Mouse (Mus musculus) brown adipose tissue, adult 24 weeks (tissue): ENCODE measurements around the gene Nxf1. TPM values are rescaled to one million over a fixed set of nuclear protein-coding genes. Genes with fewer than 3 reads are reported as not detected.

Experiments
- H3K27ac ChIP-seq: fragments of 200-500 bp; replicated peaks from 2 replicates; pipeline ENCODE4 v1.5.1; 2012; ENCODE audit warnings: low read depth, mild to moderate bottlenecking, low read length
- H3K4me1 ChIP-seq: fragments of 200-500 bp; 2 replicates; pipeline ENCODE4 v1.6.1; 2012; ENCODE audit warnings: low read length, mixed read lengths; ENCODE audit not compliant: control insufficient read depth, insufficient read depth, insufficient read length
- H3K4me3 ChIP-seq: fragments of 200-500 bp; 2 replicates; pipeline ENCODE4 v1.5.1; 2012; ENCODE audit warnings: low read depth, mild to moderate bottlenecking, low read length, moderate library complexity; ENCODE audit not compliant: insufficient read depth
- polyA plus RNA-seq: library from polyadenylated mRNA; stranded (reverse); fragments of >200 nt; gene quantifications from 2 replicates; pipeline ENCODE4 v1.2.4, GENCODE M21; 2012; ENCODE audit not compliant: missing spikeins, insufficient read depth, insufficient read length

Gene Nxf1
- polyA plus RNA-seq, 1 experiment = 51.6 TPM

DNA sequence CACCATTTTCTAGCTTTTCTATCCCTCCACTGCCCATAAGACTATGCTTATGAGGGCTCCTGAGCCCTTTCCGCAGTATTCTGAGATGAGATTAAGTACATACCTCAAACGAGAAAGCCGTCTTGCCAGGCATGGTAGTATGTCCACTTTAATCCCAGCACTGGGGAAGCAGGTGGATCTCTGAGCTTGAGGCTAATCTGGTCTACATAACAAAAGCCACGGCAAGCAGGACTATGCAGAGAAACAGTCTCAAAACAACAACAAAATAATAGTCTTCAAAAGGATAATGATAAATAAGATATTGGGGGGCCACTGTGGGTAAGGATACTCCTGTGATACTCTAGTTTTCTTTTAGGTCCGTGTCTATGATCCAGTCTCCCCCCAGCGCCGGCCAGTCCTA is 18.0 kb upstream of the Nxf1 start:
- no peak overlapping the region for H3K27ac ChIP-seq

DNA sequence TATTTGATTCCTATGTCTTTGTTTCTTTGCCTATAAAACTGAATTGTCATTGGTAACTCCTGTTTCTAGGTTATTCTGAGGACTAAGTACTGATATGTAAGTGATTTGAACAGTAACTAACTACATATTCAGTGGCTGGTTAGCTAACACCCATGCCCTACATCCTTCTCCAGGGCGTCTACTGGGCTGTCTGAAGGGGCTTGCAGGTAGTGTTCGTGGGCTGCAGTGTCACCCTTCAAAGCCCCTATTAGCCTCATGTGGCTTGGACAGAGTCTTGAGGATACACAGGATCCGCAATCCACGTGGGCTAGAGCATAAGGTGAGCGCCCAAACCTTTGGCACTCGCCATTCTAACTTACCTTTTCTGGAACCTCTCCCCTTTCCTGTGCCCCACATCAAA is 17.2 kb upstream of the Nxf1 start:
- Histone ChIP-seq H3K27ac (no peak overlapping the region), H3K4me3 (no peak overlapping the region)

More for the DNA sequence above, 18.0 kb upstream of the Nxf1 start:
- H3K4me1 ChIP-seq = peaks cover 8% of the 10 kb centered on the region
- no peak overlapping the region for H3K4me3 ChIP-seq

DNA sequence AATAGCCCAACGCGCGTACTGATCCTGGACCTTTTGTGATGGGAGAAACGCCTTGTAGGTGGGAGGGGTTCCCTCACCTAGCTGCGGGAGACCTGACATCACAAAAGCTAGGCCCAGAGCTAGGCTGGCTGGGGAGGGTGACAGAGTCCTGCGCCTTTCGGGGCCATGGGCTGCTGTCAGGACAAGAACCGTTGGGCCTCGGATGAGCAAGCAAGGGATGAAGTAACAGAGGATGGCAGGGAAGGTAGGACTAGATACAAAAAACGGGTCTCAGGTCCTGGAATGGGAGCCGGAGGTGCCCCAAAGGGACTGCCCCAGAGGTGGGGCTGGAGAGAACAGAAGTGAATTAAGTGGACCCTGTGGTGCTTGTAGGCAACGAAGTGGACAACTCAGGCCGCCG is 16.3 kb upstream of the Nxf1 start, which contains the start of gene 1700092M07Rik:
TSS of gene 1700092M07Rik (plus strand) at position 116 of the 400 bp plus-strand sequence.
- peak within 1 kb of the TSS; percentile 92 for H3K4me3 ChIP-seq
- H3K4me1 ChIP-seq = peaks cover 6% of the 10 kb centered on the region
- peak within 1 kb of the TSS; percentile 99 for H3K27ac ChIP-seq

More for the DNA sequence above, 17.2 kb upstream of the Nxf1 start:
- peaks cover 8% of the 10 kb centered on the region for H3K4me1 ChIP-seq

DNA sequence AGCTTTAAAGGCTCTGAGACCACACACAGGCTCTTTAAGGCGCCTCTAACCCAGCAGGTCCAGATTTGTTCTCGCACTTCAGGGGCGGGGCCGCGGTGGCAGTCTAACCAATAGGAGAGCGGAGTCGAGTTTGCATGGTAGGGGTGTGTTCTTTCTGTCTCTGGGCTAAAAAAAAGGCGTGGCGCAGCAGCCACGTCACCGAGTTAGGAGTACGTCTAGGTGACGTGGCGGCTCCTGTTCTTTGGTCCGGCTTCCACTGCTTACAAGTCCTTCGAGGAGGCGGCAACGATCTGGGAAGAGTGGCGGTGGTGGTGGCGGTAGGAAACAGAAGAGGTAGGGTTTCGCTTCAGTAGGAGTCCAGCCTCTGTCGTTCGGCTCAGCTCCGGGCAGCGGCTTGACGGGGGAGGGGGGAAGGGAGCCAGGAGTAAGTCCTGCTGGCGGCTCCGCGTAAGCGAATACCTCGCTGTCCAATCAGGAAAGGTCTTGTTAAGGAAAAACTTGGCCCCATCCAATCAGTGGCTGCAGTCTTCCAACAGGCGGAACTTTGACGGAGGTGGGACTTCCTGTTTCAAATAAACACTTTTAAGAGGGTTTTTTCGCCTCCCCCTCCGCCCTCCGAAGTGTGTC is 15.5 kb upstream of the Nxf1 start, which contains the start of gene Stx5a:
TSS of gene Stx5a (plus strand) at position 171 of the 627 bp plus-strand sequence.
- Histone ChIP-seq H3K27ac (peak within 1 kb of the TSS; percentile 99), H3K4me3 (peak within 1 kb of the TSS; percentile 92)

DNA sequence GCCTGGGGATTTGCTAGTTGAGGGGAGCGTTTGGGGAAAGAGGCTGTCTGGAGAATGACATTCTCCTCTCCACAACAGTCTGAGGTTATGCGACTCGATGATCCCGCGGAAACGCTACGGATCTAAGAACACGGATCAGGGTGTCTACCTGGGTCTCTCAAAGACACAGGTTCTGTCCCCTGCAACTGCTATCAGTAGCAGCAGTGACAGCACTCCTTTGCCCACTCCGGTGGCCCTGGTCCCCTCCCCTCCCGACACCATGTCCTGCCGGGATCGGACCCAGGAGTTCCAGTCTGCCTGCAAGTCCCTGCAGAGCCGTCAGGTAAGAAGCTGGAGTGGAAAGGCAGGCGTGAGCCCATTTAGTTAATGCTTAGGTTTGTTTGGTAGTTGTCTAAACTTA is 14.7 kb upstream of the Nxf1 start:
- H3K4me1 ChIP-seq = peaks cover 6% of the 10 kb centered on the region
- H3K27ac ChIP-seq = peak overlapping the region; percentile 74
- peak overlapping the region; percentile 92 for H3K4me3 ChIP-seq

More for the DNA sequence above, 15.5 kb upstream of the Nxf1 start, which contains the start of gene Stx5a:
- peaks cover 6% of the 10 kb centered on the region for H3K4me1 ChIP-seq

DNA sequence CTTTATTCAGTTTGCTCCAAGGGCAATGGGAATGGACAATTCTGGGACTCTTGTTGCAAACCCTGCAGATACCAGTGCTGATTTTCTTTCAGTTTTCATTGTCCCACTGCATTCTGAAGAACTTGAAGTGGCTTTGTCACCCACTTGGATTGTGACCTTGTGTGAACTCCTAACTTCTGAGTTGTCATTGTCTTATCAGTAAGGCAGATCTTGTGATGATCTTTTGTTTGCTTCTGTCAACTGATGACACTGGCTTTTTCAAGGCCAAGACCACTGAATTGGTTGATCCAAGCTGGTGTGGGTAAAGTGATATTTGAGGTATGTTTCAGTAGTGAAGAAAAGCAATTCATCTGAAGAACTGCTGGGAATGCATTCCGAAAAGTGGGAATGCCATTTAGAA is 11.5 kb upstream of the Nxf1 start:
- H3K27ac ChIP-seq = no peak overlapping the region
- no peak overlapping the region for H3K4me3 ChIP-seq
- H3K4me1 ChIP-seq = peaks cover 6% of the 10 kb centered on the region

DNA sequence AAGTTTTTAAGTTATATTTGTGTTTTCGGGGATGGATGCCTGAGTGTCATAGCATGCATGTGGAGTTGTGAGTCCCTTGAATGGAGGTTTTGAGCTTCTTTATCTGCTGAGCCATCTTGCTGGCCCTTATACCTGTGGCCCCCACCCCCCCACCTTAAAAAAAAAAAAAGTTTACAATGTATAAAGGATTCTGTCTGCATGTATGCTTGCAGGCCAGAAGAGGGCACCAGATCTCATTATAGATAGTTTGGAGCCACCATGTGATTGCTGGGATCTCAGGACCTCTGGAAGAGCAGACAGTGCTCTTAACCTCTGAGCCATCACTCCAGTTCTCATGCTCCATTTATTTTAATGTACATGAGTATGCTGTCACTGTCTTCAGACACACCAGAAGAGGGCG is 9.5 kb upstream of the Nxf1 start:
- no peak overlapping the region for H3K4me3 ChIP-seq
- H3K27ac ChIP-seq = no peak overlapping the region
- H3K4me1 ChIP-seq = peaks cover 4% of the 10 kb centered on the region

DNA sequence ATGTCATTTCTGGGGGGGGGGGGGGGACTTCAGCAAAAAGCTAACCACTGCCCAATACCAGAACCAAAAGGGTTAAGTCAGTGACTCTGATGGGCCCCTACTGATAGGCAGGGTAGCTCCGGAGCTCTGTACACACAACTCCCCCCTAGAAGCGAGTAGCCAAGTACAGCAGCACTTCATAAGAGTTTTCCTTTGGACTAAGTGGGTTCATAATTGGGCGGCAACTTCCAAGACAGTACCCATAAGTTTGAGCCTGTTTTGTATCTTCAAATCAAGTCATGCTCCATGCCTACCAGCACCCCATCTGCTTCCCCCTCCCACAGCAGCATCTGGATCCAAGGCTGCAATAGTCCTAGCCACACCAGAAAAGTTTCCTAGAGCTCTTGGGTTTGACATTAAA is 1.2 kb upstream of the Nxf1 start:
- Histone ChIP-seq H3K27ac (0 out of 2 replicates have a peak overlapping the region, but pooled peaks have one; percentile 23), H3K4me1 (peaks cover 14% of the 10 kb centered on the region), H3K4me3 (peak overlapping the region; percentile 26)

DNA sequence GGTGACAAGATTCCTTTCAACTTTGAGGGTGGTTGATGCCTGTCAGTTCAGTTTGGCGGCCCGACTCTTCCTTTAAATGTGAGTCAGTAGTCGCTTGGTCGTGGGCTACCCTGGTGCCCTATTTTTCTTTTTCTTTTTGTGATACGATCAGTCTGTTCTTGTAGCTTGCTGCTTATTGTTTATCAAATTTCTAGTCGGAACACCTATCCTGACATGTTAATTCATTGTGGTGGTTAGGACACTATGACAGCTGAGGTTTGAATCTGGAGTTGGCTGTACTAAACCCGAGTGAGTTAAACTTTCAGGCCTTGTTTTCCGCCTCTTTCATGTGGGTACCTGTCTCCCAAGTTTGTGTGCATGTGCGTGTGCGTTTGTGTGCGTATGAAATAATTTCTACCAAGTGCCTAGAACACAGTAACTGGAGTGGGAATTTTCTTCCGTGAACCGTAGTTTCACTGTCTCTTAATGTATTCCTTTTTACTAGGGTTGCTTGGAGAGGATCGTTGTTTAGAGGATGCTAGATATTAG is 662 bp downstream of the Nxf1 start:
- peak overlapping the region; percentile 98 for H3K4me3 ChIP-seq
- H3K4me1 ChIP-seq = peaks cover 14% of the 10 kb centered on the region
- peak overlapping the region; percentile 77; the same call in 1 of the 2 replicates for H3K27ac ChIP-seq

DNA sequence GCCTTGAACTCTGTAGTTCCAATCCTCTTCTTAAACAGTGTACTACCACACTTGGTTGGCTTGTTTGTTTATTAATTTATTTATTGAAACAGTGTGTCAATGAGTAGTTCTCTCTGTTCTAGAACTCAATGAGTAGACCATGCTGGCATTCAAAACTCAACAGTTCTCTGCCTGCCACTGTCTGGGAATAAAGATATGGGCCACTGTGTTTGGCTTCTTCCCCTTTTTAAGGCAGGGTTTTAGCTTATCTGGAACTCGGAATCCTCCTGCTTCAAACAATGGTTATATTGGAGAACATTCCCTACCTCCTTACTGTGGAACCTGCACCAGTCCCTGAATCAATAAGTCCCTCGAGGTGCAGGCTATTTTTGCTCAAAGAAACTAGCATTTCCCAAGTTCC is 2.0 kb downstream of the Nxf1 start:
- H3K4me3 ChIP-seq = no peak overlapping the region
- peaks cover 14% of the 10 kb centered on the region for H3K4me1 ChIP-seq
- no peak overlapping the region for H3K27ac ChIP-seq

DNA sequence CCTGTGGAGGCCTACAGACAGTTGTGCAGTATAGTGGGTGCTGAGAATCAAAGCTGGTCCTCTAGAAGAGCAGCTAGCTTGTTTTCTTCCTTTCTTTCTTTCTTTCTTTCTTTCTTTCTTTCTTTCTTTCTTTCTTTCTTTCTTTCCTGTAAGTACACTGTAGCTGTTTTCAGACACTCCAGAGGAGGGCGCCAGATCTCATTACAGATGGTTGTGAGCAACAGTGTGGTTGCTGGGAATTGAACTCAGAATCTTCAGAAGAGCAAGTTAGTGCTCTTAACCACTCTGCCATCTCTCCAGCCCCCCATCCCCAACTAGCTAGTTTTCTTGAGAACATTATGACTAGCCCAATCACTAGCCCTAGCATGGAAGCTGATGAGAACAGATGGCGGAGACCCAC is 3.9 kb downstream of the Nxf1 start:
- Histone ChIP-seq H3K4me3 (no peak overlapping the region), H3K27ac (no peak overlapping the region), H3K4me1 (peaks cover 9% of the 10 kb centered on the region)

DNA sequence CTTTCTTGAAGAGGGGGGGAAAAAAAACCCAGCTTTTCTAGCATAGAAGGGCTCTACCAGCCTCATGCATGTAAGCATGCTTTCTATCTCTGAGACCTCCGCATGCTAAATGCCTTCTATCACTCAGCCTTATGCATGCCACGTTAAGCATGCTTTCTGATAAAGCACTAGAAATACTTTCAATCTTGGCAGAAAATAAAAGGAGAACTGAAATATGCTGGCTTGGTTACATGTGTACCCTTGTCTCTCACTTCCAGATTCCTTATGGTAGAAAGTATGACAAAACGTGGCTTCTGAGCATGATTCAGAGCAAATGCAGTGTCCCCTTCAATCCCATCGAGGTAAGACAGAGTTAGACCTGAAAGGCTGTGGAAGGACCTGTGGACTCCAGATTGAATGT is 6.4 kb downstream of the Nxf1 start:
- Histone ChIP-seq H3K4me1 (peaks cover 4% of the 10 kb centered on the region; the same call in 1 of the 2 replicates), H3K4me3 (no peak overlapping the region), H3K27ac (no peak overlapping the region)

DNA sequence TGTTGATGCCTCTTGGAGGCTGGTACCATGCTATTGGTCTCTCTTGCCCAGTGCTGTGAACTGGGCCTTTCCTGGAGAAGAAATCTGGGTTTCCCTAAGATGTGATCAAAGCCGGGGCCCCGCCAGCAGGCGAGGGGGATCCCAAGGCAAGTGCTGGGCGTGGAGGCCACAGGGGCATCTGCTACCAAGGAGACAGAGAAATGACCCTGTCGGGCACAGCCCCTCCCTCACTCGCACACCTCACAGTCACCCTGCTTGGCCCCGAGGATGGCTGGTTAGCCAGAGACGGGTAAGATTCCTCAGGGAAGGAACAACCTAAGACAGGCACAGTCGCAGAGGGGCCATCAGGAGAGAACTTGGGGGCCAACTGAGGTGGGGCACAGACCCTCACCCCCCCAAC is 8.7 kb downstream of the Nxf1 start:
- Histone ChIP-seq H3K27ac (no peak overlapping the region), H3K4me1 (peaks cover 4% of the 10 kb centered on the region; the same call in 1 of the 2 replicates), H3K4me3 (no peak overlapping the region)

DNA sequence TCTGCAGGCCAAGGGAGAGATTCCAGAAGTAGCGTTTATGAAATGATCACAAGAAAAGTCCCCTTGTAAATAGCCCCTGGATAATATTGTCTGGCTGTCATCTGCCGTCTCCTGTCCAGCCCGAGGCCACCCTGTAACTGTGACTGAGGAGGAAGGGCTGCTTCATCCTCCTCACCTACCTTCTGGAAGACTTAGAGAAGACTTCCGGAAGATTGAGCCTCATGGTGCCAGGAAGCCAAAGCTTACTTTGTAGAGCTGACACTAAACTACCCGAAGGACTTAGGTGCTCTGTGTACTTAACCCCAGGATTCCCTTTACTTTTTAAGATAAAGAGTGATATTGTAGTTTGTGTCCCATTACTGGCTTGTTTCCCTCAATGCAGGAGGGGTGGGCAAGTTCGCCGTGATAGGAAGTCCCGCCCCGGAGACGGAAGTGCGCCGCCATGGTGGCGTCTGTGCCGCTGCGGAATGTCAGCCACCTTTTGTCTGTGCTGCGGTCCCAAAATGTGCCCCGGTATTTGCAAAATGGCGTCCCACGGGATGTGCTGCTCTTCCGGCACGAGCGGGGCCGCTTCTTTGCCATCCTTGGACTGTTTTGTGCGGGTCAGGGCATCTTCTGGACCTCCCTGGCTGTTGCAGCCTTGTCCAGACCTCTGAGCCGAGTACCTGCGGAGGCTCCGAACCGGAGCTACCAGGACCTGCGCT is 13.8 kb downstream of the Nxf1 start, which contains the start of gene Tmem223:
TSS of gene Tmem223 (plus strand) at position 430 of the 704 bp plus-strand sequence.
- Histone ChIP-seq H3K4me1 (peaks cover 14% of the 10 kb centered on the region), H3K4me3 (peak within 1 kb of the TSS; percentile 87), H3K27ac (peak within 1 kb of the TSS; percentile 70)

DNA sequence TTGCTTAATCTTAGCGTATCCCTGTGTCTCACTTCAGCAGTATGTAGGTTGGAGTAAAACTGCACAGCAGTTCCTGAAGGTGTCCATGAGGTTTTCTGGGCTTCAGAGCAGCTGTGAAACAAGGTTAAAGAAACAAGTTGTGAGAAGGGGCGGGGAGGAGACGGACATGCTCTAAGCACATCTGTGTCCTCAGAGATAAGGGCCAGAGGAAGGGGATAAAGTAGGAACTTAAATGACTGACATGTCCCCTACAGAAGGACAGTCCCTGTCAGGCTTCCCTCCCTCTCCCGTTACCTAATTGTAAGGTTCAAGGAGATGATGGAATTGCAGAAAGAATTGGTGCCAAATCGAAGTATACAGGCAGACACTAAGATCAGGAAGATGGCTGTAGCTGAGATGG is 16.1 kb downstream of the Nxf1 start:
- H3K4me3 ChIP-seq = peak overlapping the region; percentile 40
- peaks cover 14% of the 10 kb centered on the region for H3K4me1 ChIP-seq
- no peak overlapping the region; the same call in 1 of the 2 replicates for H3K27ac ChIP-seq
